Mouse (Mus musculus): ENCODE data around the gene Mdfi. TPM values are rescaled to one million over a fixed set of nuclear protein-coding genes. Genes with fewer than 3 reads are reported as not detected.
"Not testable (repeated sequence)": the region's sequence is repeated elsewhere in the genome, so short reads cannot be mapped to it uniquely, and the experiment has no call there.

Mdfi gene
- under 1 TPM in 1 of 2 experiments, not detected in 1; 0.64 TPM for total RNA-seq (2021)
- long read RNA-seq, experiment 1, result 0 reads
- long read RNA-seq, experiment 2, result 0 reads

DNA sequence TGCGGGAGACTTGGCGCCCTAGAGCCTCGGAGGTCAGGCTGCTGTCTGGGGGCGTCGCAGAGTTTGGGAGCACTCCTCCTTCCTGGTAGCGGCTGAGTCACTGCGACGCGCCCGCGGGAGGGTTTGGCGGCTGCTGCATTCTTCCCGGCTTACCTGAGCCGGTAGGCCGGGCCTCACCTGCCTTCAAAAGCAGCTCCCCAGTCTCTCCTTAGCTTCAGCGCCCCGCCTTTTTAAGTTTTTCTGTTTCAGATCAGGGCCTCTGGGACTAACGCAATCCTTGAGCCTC lies at the start of gene Mdfi:
Mdfi (minus strand) TSS at position 210 of the 286 bp plus-strand sequence.
- no peak for DNase-seq (ENCODE audit: low spot score)

GRCm38 (mm10) chr17:47883099-47883498 lies 48.6 kb upstream of the Mdfi start:
- no peak for DNase-seq (ENCODE audit: low spot score)

DNA sequence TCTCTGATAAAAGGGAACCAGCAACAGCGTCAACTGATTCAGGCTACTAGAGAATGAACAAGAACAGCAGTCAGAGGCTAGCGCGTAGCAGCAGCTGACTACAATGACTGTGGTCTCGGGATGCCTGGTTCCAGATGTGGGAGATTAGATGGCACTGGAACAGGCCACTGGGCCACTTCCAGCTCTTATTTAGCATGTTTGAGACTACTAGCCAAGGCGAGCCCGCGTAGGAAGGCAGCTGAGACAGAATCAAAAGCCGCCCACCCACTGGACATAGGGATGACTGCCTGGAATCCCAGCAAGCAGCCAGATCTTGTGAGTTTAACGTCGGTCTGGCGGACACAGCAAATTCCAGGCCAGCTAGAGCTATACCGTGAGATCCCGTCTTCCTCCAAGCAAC lies 46.8 kb upstream of the Mdfi start:
- DNase-seq (ENCODE audit: low spot score), result no peak

DNA sequence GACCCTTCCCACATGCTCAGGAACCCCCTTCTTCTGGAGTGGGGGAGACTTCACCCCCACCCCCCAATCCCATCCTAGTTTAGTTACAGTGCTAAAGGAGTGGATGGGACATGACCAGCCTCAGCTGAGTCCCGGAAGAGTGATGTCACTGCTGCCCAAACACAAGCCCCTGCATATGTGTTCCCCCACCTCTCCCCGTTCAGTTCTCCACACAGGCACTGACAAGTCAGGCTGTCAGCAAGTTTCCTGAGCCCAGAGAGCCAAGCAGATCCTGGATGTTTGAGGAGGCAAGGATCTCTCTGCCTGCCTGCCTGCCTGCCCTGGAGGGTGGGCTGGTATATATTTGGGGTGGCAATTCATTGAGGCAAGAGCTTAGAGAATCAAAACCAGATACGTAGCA lies 44.7 kb upstream of the Mdfi start:
- no peak for DNase-seq (ENCODE audit: low spot score)

- DNase-seq (ENCODE audit: low spot score), result no peak
Observed at GRCm38 (mm10) chr17:47878378-47879089, 44.0 kb upstream of the Mdfi start.

GRCm38 (mm10) chr17:47877715-47878377 lies 43.4 kb upstream of the Mdfi start:
- DNase-seq (ENCODE audit: low spot score), result no peak

- no peak for DNase-seq (ENCODE audit: low spot score)
Observed at GRCm38 (mm10) chr17:47876776-47877714, 42.6 kb upstream of the Mdfi start.

DNA sequence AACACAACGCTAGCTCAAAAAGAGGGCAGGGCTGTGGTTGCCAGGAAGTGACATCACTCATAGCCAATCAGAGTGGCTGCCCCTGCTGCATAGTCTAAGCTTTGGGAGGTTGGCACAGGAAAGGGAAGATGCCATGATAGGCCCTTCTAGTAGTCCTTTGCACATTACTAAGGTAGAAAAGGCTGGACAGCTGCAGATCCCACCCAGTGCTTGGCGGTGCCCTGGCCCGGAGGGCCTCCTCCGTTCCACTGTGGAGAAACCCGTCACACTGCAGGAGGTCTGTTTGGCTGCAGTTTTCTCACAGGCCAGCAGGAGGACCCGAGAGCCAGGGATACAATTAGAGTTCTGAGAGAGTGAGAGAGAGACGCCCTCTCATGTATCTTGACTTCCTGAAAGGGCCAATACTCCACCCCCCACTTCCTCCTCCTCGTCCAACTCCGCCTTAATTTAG lies 38.9 kb upstream of the Mdfi start:
- peak; percentile 86 for DNase-seq (ENCODE audit: low spot score)

DNA sequence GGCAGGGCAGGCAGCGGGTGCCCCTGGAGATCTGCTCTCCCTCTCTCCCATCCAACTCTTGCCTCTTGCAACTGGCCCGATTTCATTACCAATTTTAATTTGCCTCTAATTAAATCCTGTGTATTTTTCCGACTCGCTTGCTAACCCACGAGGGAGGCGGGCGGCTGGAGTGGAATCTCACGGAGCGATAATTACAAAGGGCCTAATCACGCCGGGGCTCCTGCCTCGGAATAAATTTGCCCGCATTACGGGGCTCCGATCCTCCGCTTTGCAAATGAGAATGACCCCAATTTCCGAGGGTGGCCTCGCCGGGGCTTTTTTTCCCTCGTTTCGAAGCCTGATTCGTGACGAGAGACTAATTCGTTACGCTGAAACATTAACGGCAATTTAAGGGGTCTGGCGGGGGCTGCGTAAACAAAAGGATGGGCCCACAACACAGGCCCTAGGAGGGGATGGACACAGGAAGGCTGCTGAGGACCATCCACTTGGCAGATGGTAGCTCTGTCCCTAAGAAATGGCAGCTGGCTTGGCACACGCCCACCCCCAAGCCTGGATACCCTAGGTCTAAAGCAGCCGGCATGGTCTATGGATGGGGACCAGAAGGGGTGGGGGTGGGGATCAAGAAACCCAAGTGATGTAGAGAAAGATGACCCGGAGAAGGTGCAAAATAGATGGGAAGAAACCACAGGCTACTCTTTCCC lies 38.0 kb upstream of the Mdfi start:
- DNase-seq (ENCODE audit: low spot score), result no peak

DNA sequence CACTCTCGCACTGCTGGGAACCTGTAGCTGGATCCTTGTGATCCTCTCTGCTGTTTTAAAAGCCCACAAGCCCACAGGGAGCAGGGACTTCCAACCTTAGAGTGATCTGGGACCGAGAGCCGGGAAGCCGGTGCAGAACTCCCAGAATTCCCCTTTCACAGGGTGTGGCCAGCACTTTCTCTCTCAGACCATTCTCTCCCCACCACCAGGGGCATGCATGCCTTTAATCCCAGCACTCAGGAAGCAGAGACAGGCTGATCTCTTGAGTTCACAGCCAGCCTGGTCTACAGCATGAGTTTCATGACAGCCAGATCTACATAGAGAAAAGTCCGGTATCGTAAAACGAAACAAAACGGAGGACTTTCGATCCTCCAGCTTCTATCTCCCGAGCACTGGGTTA lies 35.4 kb upstream of the Mdfi start:
- no peak for DNase-seq (ENCODE audit: low spot score)

- DNase-seq (ENCODE audit: low spot score), result no peak
Observed at GRCm38 (mm10) chr17:47866037-47866436, 31.5 kb upstream of the Mdfi start.

DNA sequence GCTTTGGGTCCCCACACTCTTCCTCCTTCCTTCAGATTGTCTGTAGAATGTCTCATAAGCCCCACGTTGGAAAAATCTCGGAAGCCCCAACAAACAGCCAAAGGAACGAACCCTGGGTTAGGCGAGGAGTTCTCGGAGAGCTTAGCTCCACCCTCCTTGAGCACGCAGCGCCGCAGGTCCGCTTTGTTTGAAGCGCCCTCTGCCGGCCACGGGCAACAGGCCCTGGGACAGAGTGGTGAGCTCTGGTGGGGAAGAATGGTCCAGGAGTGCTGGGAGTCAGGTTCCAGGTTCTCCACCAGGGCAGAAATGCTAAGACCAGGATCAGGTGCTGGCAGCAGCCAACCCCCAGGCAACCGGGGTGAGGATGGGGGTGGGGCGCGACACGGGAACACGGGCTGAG lies 30.0 kb upstream of the Mdfi start:
- DNase-seq (ENCODE audit: low spot score), result peak; percentile 85

GRCm38 (mm10) chr17:47863437-47863836 lies 28.9 kb upstream of the Mdfi start:
- DNase-seq (ENCODE audit: low spot score), result no peak

- no peak for DNase-seq (ENCODE audit: low spot score)
Observed at GRCm38 (mm10) chr17:47863023-47863422, 28.5 kb upstream of the Mdfi start.

- no peak for DNase-seq (ENCODE audit: low spot score)
Observed at GRCm38 (mm10) chr17:47855544-47855943, 21.1 kb upstream of the Mdfi start.

DNA sequence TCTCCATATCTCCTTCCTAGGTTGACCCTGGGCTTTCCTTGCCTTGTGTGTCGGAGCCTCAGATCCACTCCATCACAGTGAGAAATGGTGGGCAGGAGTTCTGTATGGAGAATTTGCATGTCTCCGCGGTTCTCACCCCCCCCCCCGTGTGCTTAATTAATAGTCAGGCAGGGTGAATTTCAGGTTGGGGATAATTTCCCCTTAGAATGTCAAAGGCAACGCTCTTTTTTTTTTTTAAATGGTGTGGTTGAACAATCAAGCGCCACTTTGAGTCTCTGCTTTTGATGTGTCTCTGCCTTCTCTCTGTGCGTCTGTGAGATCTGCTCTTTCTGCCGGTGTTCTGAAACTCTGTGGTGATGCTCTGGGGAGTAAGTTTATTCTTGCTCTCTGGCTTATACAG lies 20.4 kb upstream of the Mdfi start:
- no peak for DNase-seq (ENCODE audit: low spot score)

DNA sequence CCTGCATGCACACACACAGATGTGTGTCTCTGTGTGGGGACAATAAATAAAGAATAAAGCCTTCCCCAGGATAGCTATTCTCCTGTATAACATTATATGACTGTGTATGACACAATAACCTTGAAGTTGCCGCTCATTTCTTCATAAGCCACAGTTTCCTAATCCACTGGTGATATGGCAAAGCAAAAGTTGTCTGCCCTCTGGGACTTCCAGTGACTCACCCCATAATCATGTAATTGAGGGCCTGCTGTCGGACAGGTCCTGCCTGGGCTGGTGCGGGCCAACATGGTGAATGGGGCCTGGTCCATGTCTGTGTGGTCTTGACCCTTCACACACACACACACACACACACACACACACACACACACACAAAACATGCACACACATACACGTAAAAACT lies 19.3 kb upstream of the Mdfi start:
- no peak for DNase-seq (ENCODE audit: low spot score)

- no peak for DNase-seq (ENCODE audit: low spot score)
Observed at GRCm38 (mm10) chr17:47853336-47853735, 18.8 kb upstream of the Mdfi start.

DNA sequence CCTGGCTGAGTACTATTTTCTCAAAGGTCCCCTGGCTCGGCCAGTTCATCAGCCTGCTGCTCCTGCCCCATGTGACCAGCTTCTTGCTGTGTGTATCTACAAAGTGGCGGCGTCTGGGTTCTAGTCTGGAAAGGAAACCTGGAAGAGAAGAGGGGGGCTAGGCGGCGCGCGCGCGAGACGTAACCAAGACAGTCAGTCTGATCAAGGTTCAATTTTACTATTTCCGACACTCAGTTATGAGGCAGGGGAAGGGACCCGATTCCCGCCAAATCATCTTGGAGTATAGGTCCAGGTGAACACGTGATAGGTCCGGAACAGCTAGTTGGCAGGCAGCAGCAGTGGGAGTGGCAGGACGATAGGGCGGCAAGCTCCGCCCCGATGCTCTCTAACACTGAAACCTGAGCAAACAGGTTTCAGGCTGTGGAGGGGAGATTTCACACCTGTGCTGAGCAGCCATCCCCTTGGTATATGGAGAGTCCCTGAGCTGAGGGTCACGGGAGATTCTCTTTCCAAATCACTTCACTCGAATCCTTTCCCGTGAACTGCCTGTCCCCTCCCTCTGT lies 17.4 kb upstream of the Mdfi start:
- DNase-seq (ENCODE audit: low spot score), result not testable (repeated sequence)

GRCm38 (mm10) chr17:47850639-47851314 lies 16.3 kb upstream of the Mdfi start:
- no peak for DNase-seq (ENCODE audit: low spot score)

DNA sequence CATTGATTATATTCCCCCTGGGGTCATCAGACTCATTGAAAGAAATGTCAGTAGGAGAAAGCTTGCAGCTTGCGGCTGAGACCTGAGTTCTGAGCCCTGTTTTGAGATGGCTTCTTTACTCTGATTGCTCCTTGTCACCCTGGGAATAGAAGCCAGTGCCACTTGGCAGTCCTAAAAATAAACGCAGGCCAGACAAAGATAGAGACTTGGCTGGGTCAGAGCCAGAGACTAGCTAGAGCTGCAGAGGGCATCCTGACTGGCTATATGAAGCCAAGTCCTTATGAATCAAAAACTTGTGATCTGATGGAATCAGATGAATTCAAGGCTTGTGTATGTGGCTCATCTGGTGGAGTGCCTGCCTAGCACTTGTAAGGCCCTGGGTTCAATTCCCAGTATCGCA lies 15.5 kb upstream of the Mdfi start:
- peak; percentile 80 for DNase-seq (ENCODE audit: low spot score)
